Mouse (Mus musculus) liver, embryonic 13.5 days (tissue): ENCODE data around the gene Dtx4. TPM values are rescaled to one million over a fixed set of nuclear protein-coding genes. Genes with fewer than 3 reads are reported as not detected.

Experiments
- ATAC-seq: fragments of 200-750 bp; cut with Nextera tagmentation; 2 replicates; pipeline ENCODE4 v1.8.0; 2017; ENCODE audit warnings: low read depth, mild to moderate bottlenecking, moderate number of reproducible peaks, moderate library complexity
- DNase-seq: peaks from one replicate; pipeline ENCODE4 v3.0.0; 2022
- H3K27ac ChIP-seq: fragments of 300-500 bp; sonication (generic); 2 replicates; pipeline ENCODE4 v1.5.1; 2015; ENCODE audit warnings: moderate library complexity, mild to moderate bottlenecking, inconsistent platforms
- H3K27me3 ChIP-seq: fragments of 300-500 bp; sonication (generic); 2 replicates; pipeline ENCODE4 v1.6.1; 2015; ENCODE audit warnings: mild to moderate bottlenecking, inconsistent platforms
- H3K36me3 ChIP-seq: fragments of 300-500 bp; sonication (generic); 2 replicates; pipeline ENCODE4 v1.6.1; 2015; ENCODE audit warnings: mild to moderate bottlenecking, inconsistent platforms
- H3K4me1 ChIP-seq: fragments of 300-500 bp; sonication (generic); replicated peaks from 2 replicates; pipeline ENCODE4 v1.6.1; 2015; ENCODE audit warnings: inconsistent platforms
- H3K4me2 ChIP-seq: fragments of 300-500 bp; sonication (generic); 2 replicates; pipeline ENCODE4 v1.6.1; 2015; ENCODE audit warnings: inconsistent platforms, mild to moderate bottlenecking, moderate library complexity
- H3K4me3 ChIP-seq: fragments of 300-500 bp; sonication (generic); replicated peaks from 2 replicates; pipeline ENCODE4 v1.5.1; 2015; ENCODE audit warnings: mild to moderate bottlenecking, inconsistent platforms
- H3K9ac ChIP-seq: fragments of 300-500 bp; sonication (generic); 2 replicates; pipeline ENCODE4 v1.6.1; 2015; ENCODE audit warnings: mild to moderate bottlenecking, inconsistent platforms
- H3K9me3 ChIP-seq: fragments of 300-500 bp; sonication (generic); replicated peaks from 2 replicates; pipeline ENCODE4 v1.6.1; 2016; ENCODE audit warnings: inconsistent platforms
- WGBS: fragments of 180-500 bp; shearing (Covaris S2); methylation state at CpG from one replicate; pipeline ENCODE4 v1.1.7; 2015; ENCODE audit not compliant: insufficient replicate concordance; 5-methylcytosine and 5-hydroxymethylcytosine counted together
- polyA plus RNA-seq: library from polyadenylated mRNA; unstranded; fragments of >200 nt; fragmentation: Nextera tagmentation; extraction: Ambion mirVana; gene quantifications from 2 replicates; pipeline ENCODE4 v1.2.1, GENCODE M21; 2015

The Dtx4 gene
- polyA plus RNA-seq, 1 experiment from 2014 or later = 1.6 TPM

DNA sequence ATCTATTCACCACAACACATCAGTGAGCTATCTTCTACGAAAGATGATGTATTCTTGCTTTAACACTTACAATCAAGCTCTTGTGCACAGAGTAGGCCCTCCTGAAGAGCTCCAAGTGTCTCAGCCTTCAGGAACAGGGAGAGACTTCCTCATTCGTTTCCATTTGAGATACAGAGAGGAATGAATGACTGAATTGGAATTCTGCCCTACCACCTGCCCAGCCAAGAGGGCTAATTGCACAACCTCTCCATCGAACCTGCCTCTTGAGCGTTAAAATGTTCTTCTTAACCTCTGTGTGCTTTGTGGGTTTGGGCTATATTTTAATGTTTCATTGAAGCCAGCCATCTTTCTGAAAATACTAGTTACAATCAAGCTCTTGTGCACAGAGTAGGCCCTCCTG lies 36.6 kb downstream of the Dtx4 start:
- Histone ChIP-seq H3K4me1 (no peaks in the 10 kb centered on the region), H3K4me3 (no peak overlapping the region), H3K27ac (no peak overlapping the region), H3K27me3 (no peaks in the 10 kb centered on the region), H3K9me3 (no peaks in the 10 kb centered on the region), H3K9ac (no peak overlapping the region), H3K4me2 (no peak overlapping the region), H3K36me3 (peaks cover 4% of the 10 kb centered on the region; the same call in 1 of the 2 replicates)
- WGBS = 49% methylated on average over 4 of the region's 4 CpGs
- ATAC-seq (no peak), DNase-seq (no peak)

- no peaks in the 10 kb centered on the region for H3K27me3 ChIP-seq
- H3K4me2 ChIP-seq = no peak overlapping the region
- H3K4me1 ChIP-seq = no peaks in the 10 kb centered on the region
- no peak overlapping the region for H3K9ac ChIP-seq
- 0 out of 2 replicates have a peak overlapping the region, but pooled peaks have one; percentile 16 for H3K27ac ChIP-seq
- ATAC-seq = 0 out of 2 replicates have a peak, but pooled peaks have one; percentile 21
- no peak overlapping the region for H3K4me3 ChIP-seq
- WGBS = 46% methylated on average over 5 of the region's 5 CpGs
- no peak for DNase-seq
- no peaks in the 10 kb centered on the region for H3K9me3 ChIP-seq
- no peaks in the 10 kb centered on the region; the same call in 1 of the 2 replicates for H3K36me3 ChIP-seq
Measured at GRCm38 (mm10) chr19:12464127-12464526, 37.1 kb downstream of the Dtx4 start.

- WGBS = 25% methylated on average over 1 of the region's 1 CpGs
- no peaks in the 10 kb centered on the region for H3K9me3 ChIP-seq
- DNase-seq (no peak), ATAC-seq (no peak)
- no peaks in the 10 kb centered on the region; the same call in 1 of the 2 replicates for H3K36me3 ChIP-seq
- H3K4me3 ChIP-seq = no peak overlapping the region
- H3K27me3 ChIP-seq = no peaks in the 10 kb centered on the region
- H3K27ac ChIP-seq = no peak overlapping the region
- H3K4me1 ChIP-seq = no peaks in the 10 kb centered on the region
- H3K9ac ChIP-seq = no peak overlapping the region
- no peak overlapping the region for H3K4me2 ChIP-seq
Measured at GRCm38 (mm10) chr19:12463722-12464035, 37.6 kb downstream of the Dtx4 start.

DNA sequence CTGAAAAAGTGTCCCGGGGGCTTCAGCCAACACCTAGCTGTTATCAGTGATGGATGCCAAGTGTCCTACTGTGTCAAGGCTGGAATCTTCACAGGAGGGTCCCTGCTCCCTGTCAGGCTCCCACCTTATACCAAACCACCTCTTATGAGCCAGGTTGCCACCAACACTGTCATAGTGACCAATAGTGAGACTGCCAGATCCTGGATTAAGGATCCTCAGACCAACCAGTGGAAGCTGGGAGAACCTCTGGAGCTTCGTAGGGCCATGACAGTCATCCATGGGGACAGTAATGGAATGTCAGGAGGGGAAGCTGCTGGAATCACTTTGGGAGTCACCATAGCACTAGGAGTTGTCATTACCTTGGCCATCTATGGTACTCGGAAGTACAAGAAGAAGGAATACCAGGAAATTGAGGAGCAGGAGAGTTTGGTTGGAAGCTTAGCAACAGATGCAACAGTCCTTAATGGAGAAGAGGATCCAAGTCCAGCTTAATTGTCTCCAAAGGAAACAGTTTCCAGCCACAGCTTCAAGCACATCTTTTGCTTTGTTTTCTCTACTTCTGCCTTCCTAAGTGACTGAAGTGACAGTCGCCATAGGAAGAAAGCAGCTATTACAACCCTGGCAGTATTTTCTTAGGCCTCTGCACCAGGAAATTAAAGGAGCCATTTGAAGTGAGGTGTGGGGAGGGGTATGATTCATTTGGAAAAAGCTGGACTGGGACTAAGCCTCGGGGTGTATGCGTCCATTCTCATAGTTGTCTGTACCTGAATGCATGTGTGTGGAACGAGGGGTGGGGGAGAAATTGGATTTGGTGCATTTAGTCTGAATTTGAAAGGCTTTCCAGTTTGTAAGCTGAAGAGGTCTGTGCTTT lies 38.2 kb downstream of the Dtx4 start:
- ATAC-seq (no peak), DNase-seq (no peak)
- H3K27ac ChIP-seq = no peak overlapping the region
- H3K27me3 ChIP-seq = no peaks in the 10 kb centered on the region
- peak overlapping the region; percentile 14 for H3K4me3 ChIP-seq
- no peak overlapping the region for H3K9ac ChIP-seq
- H3K36me3 ChIP-seq = no peaks in the 10 kb centered on the region; the same call in 1 of the 2 replicates
- H3K4me1 ChIP-seq = no peaks in the 10 kb centered on the region
- no peak overlapping the region for H3K4me2 ChIP-seq
- 57% methylated on average over 7 of the region's 7 CpGs for WGBS
- no peaks in the 10 kb centered on the region for H3K9me3 ChIP-seq

GRCm38 (mm10) chr19:12460282-12461249 lies 40.7 kb downstream of the Dtx4 start, which contains the start of gene Mpeg1:
TSS of gene Mpeg1 (plus strand) at chr19:12460779.
- WGBS = 63% methylated on average over 11 of the region's 11 CpGs
- no peaks in the 10 kb centered on the region for H3K36me3 ChIP-seq
- H3K9me3 ChIP-seq = no peaks in the 10 kb centered on the region
- H3K4me2 ChIP-seq = no peak within 1 kb of the TSS
- no peaks in the 10 kb centered on the region for H3K4me1 ChIP-seq
- no peak within 1 kb of the TSS for H3K9ac ChIP-seq
- no peak for ATAC-seq
- no peak for DNase-seq
- no peaks in the 10 kb centered on the region for H3K27me3 ChIP-seq
- H3K4me3 ChIP-seq = no peak within 1 kb of the TSS
- H3K27ac ChIP-seq = no peak within 1 kb of the TSS

GRCm38 (mm10) chr19:12459516-12459915 lies 41.7 kb downstream of the Dtx4 start:
- H3K4me3 ChIP-seq = no peak overlapping the region
- H3K4me2 ChIP-seq = no peak overlapping the region
- DNase-seq = no peak

GRCm38 (mm10) chr19:12457401-12458066 lies 43.7 kb downstream of the Dtx4 start:
- ATAC-seq = no peak
- Histone ChIP-seq H3K27me3 (no peaks in the 10 kb centered on the region), H3K27ac (no peak overlapping the region), H3K4me1 (no peaks in the 10 kb centered on the region), H3K9ac (no peak overlapping the region), H3K36me3 (no peaks in the 10 kb centered on the region), H3K4me3 (no peak overlapping the region), H3K9me3 (no peaks in the 10 kb centered on the region), H3K4me2 (no peak overlapping the region)
- 59% methylated on average over 12 of the region's 12 CpGs for WGBS
- no peak for DNase-seq

More at GRCm38 (mm10) chr19:12459516-12459915, 41.7 kb downstream of the Dtx4 start:
- 53% methylated on average over 4 of the region's 4 CpGs for WGBS
- Histone ChIP-seq H3K9ac (no peak overlapping the region), H3K36me3 (no peaks in the 10 kb centered on the region), H3K4me1 (no peaks in the 10 kb centered on the region), H3K27me3 (no peaks in the 10 kb centered on the region), H3K9me3 (no peaks in the 10 kb centered on the region), H3K27ac (no peak overlapping the region)
- ATAC-seq = no peak

DNA sequence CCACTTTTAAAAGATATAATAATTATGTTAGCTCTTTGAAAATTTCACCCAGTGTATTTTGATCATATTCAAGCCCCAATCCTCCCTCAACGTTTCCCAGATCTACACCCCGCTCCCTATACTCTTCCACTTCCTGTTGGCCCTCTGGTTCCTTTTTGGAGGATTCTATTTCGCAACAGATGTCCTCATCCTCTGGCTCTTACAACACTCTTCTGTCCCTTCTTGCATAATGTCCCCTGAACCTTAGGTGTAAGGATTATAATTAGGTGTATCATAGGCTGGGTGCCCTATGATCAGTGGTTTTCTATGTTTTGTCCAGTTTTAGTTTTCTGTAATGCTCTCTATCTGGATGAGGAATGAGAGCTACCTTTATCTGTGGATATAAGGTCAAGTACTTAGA lies 56.2 kb downstream of the Dtx4 start:
- Histone ChIP-seq H3K4me3 (no peak overlapping the region), H3K4me1 (no peaks in the 10 kb centered on the region), H3K27ac (no peak overlapping the region), H3K4me2 (no peak overlapping the region), H3K9me3 (no peaks in the 10 kb centered on the region), H3K27me3 (no peaks in the 10 kb centered on the region), H3K36me3 (no peaks in the 10 kb centered on the region), H3K9ac (no peak overlapping the region)
- WGBS = 34% methylated on average over 3 of the region's 3 CpGs
- no peak for DNase-seq
- ATAC-seq = no peak

GRCm38 (mm10) chr19:12442560-12442959 lies 58.7 kb downstream of the Dtx4 start:
- Histone ChIP-seq H3K9me3 (no peaks in the 10 kb centered on the region), H3K9ac (no peak overlapping the region), H3K4me2 (no peak overlapping the region), H3K27ac (no peak overlapping the region), H3K27me3 (no peaks in the 10 kb centered on the region), H3K4me3 (no peak overlapping the region), H3K4me1 (no peaks in the 10 kb centered on the region), H3K36me3 (no peaks in the 10 kb centered on the region)
- ATAC-seq = no peak
- WGBS = 43% methylated on average over 4 of the region's 4 CpGs
- no peak for DNase-seq

- Histone ChIP-seq H3K4me1 (no peaks in the 10 kb centered on the region), H3K9ac (no peak overlapping the region), H3K36me3 (no peaks in the 10 kb centered on the region), H3K4me2 (no peak overlapping the region), H3K27ac (no peak overlapping the region; the same call in 1 of the 2 replicates), H3K9me3 (no peaks in the 10 kb centered on the region), H3K4me3 (no peak overlapping the region), H3K27me3 (no peaks in the 10 kb centered on the region)
- DNase-seq (no peak), ATAC-seq (no peak)
- 34% methylated on average over 5 of the region's 5 CpGs for WGBS
Measured at GRCm38 (mm10) chr19:12440103-12440725, 61.0 kb downstream of the Dtx4 start.
